Mouse (Mus musculus): ENCODE data around the gene Igflr1.

Gene Igflr1

GRCm38 (mm10) chr7:30588676-30589434, 23.6 kb downstream of the Igflr1 start, which contains the start of gene Kmt2b:
Kmt2b (minus strand) TSS chr7:30588726.
- peak; percentile 97 for DNase-seq (ENCODE audit: low read depth, low spot score)

- DNase-seq (ENCODE audit: low read depth, low spot score) = peak; percentile 88
Observed at GRCm38 (mm10) chr7:30589435-30590301, 24.4 kb downstream of the Igflr1 start.

GRCm38 (mm10) chr7:30590927-30591604, 25.8 kb downstream of the Igflr1 start:
- no peak for DNase-seq (ENCODE audit: low read depth, low spot score)

GRCm38 (mm10) chr7:30591605-30591951, 26.4 kb downstream of the Igflr1 start:
- DNase-seq (ENCODE audit: low read depth, low spot score) = peak; percentile 33

GRCm38 (mm10) chr7:30592772-30593423, 27.7 kb downstream of the Igflr1 start:
- DNase-seq (ENCODE audit: low read depth, low spot score) = peak; percentile 93

GRCm38 (mm10) chr7:30593579-30594509, 28.6 kb downstream of the Igflr1 start:
- peak; percentile 96 for DNase-seq (ENCODE audit: low read depth, low spot score)

- no peak for DNase-seq (ENCODE audit: low read depth, low spot score)
Observed at GRCm38 (mm10) chr7:30594510-30595024, 29.3 kb downstream of the Igflr1 start.

GRCm38 (mm10) chr7:30596093-30596492, 30.9 kb downstream of the Igflr1 start:
- no peak for DNase-seq (ENCODE audit: low read depth, low spot score)

GRCm38 (mm10) chr7:30596811-30597210, 31.6 kb downstream of the Igflr1 start:
- no peak for DNase-seq (ENCODE audit: low read depth, low spot score)

- DNase-seq (ENCODE audit: low read depth, low spot score) = no peak
Observed at GRCm38 (mm10) chr7:30598786-30599185, 33.6 kb downstream of the Igflr1 start, which contains the start of gene Zbtb32. Zbtb32 (minus strand) TSS chr7:30598909.

- DNase-seq (ENCODE audit: low read depth, low spot score) = no peak
Observed at GRCm38 (mm10) chr7:30599933-30600353, 34.7 kb downstream of the Igflr1 start.

GRCm38 (mm10) chr7:30600651-30601050, 35.4 kb downstream of the Igflr1 start:
- no peak for DNase-seq (ENCODE audit: low read depth, low spot score)

- DNase-seq (ENCODE audit: low read depth, low spot score) = no peak
Observed at GRCm38 (mm10) chr7:30602583-30602982, 37.4 kb downstream of the Igflr1 start.

GRCm38 (mm10) chr7:30604424-30604823, 39.2 kb downstream of the Igflr1 start:
- no peak for DNase-seq (ENCODE audit: low read depth, low spot score)

- DNase-seq (ENCODE audit: low read depth, low spot score) = no peak
Observed at GRCm38 (mm10) chr7:30604944-30605343, 39.7 kb downstream of the Igflr1 start.

GRCm38 (mm10) chr7:30607706-30608309, 42.6 kb downstream of the Igflr1 start:
- DNase-seq (ENCODE audit: low read depth, low spot score) = peak; percentile 90

- DNase-seq (ENCODE audit: low read depth, low spot score) = peak; percentile 88
Observed at GRCm38 (mm10) chr7:30608476-30608875, 43.2 kb downstream of the Igflr1 start.

- DNase-seq (ENCODE audit: low read depth, low spot score) = no peak
Observed at GRCm38 (mm10) chr7:30610043-30610442, 44.8 kb downstream of the Igflr1 start.

- DNase-seq (ENCODE audit: low read depth, low spot score) = no peak
Observed at GRCm38 (mm10) chr7:30612654-30613402, 47.6 kb downstream of the Igflr1 start, which contains the start of gene Upk1a. Upk1a (minus strand) TSS chr7:30612847.
